Mouse (Mus musculus): Measurements from ENCODE around the gene Ppil6. TPM values are rescaled to one million over a fixed set of nuclear protein-coding genes. Genes with fewer than 3 reads are reported as not detected.

Gene Ppil6
- polyA plus RNA-seq (2012; fragmentation: generic; extraction: Trizol) = 0.08 TPM
- long read RNA-seq, experiment 1 = 0 reads
- long read RNA-seq, experiment 2, partial matches to known transcripts = 0 of 1 reads
- long read RNA-seq, experiment 2, other reads (novel, unspliced or antisense) = 0 of 1 reads

DNA sequence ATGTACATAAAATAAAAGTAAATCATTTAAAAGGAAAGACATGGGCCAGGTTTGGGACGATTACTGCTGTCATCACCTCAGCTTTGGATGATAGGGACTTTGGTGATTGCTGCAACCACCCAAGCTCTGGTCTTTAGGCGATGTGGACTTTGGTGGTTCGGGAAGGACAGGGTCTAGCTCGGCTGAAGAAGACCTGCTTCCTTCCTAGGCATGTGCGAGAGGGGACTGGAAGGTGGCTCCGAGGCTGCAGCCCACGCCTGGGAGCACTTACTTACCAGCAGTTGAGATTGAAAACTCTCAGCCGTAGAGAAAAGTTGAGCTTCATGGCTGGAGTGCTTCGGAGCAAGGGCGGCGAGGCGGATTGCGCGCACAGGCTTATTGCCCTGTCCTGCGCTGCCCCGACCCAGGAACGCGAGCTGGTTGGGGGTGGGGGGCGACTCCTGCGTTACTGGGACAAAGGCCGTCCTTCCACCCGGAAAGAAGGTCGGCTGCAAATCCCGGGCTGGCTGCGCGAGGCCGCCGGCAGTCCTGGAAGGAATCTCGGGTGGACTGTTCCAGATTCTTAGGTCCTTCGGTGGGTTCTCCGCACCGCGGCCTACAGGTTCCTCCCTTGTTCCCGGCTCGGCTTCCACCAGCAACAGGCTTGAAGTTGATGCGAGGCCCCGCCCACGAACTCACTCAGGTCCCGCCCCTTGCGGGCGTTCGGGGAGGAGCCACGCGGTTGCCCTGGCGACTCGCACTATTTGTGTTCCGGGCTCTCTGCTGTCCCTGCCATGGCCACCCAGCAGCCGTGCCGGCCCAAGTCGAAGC lies at the start of gene Ppil6, which contains the start of gene Smpd2:
Gene Ppil6, plus strand, starts transcription at position 732 of the 810 bp plus-strand sequence.
Gene Smpd2, minus strand, starts transcription at position 662 of the 810 bp plus-strand sequence.
- H3K27me3 ChIP-seq (ENCODE audit: control insufficient read depth, insufficient read depth, insufficient read length) = no peaks in the 10 kb centered on the region
- H3ac ChIP-seq (ENCODE audit: control insufficient read depth, insufficient read length, low read depth) = peak within 1 kb of the TSS; percentile 74
- no peak for TF ChIP-seq CTCF (IDR thresholded peaks at IDR 0.05; ENCODE audit: control insufficient read depth, insufficient read depth, insufficient read length)

DNA sequence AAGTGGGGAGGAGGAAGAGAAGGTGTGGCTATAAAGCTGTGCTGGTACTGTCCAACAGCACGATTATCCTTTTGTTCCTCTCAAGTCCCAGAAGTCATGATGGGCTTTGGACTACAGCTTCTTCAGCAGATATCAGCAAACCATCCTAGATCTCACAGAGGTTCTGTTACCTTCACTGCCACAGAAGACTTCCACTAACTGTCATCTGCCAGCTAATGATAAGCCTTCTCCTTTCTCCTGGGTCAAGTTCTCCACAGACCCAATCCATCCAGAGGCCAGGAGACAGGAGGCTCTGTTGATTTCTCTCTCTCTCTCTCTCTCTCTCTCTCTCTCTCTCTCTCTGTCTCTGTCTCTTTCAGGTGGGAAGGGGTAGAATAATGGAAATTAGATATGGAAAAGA lies 42.0 kb upstream of the Ppil6 start:
- peaks cover 6% of the 10 kb centered on the region for H3K27me3 ChIP-seq (ENCODE audit: control insufficient read depth, insufficient read depth, insufficient read length)
- no peak overlapping the region for H3ac ChIP-seq (ENCODE audit: control insufficient read depth, insufficient read length, low read depth)
- peaks cover 21% of the 10 kb centered on the region for H3K79me2 ChIP-seq (ENCODE audit: control insufficient read depth, insufficient read depth)
- H3K4me3 ChIP-seq (ENCODE audit: insufficient read depth, poor library complexity, severe bottlenecking) = no peak overlapping the region
- peaks cover 8% of the 10 kb centered on the region for H3K79me3 ChIP-seq (ENCODE audit: low read depth)
- no peak for TF ChIP-seq MAX (IDR thresholded peaks at IDR 0.05)
- TF ChIP-seq CTCF (IDR thresholded peaks at IDR 0.05; ENCODE audit: control insufficient read depth, insufficient read depth, insufficient read length) = no peak
- TF ChIP-seq CEBPB (IDR thresholded peaks at IDR 0.05; ENCODE audit: low read depth) = no peak
- no peak for TF ChIP-seq USF1 (IDR thresholded peaks at IDR 0.05; ENCODE audit: low read depth)
- TF ChIP-seq MYOD1 (IDR thresholded peaks at IDR 0.05; ENCODE audit: control insufficient read depth, insufficient read length, low read depth) = no peak
- no peak for TF ChIP-seq MYOG (IDR thresholded peaks at IDR 0.05; ENCODE audit: control insufficient read depth, extremely low read depth, insufficient read length)
- TF ChIP-seq FOSL1 (IDR thresholded peaks at IDR 0.05; ENCODE audit: insufficient read depth, low read length, poor library complexity, severe bottlenecking) = no peak
- no peaks in the 10 kb centered on the region for H3K36me3 ChIP-seq (ENCODE audit: control insufficient read depth, insufficient read depth)

More for the DNA sequence above, at the start of gene Ppil6, which contains the start of gene Smpd2:
- Histone ChIP-seq H3K79me3 (ENCODE audit: low read depth) (no peaks in the 10 kb centered on the region), H3K79me2 (ENCODE audit: control insufficient read depth, insufficient read depth) (no peaks in the 10 kb centered on the region), H3K4me3 (ENCODE audit: insufficient read depth, poor library complexity, severe bottlenecking) (peak within 1 kb of the TSS; percentile 46), H3K36me3 (ENCODE audit: control insufficient read depth, insufficient read depth) (peaks cover 15% of the 10 kb centered on the region)

DNA sequence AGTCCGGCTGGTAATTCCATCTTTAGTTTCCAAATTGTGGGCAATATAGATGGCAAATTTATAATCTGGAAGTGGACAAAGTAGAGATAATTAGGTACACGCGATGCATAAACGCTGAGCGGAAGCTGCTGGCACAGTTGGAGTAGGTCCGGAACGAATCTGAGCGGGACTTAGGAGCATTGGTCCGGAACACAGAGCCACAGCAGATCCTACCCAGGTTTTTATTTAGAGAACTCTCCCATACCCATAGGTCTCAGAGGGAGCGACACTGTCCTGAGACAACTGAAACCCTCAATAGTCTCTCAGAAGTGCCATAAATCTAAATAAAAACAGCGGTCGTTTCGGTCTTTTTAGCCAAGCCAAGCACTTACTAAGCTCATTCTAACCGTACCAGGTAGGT lies 40.6 kb upstream of the Ppil6 start:
- H3ac ChIP-seq (ENCODE audit: control insufficient read depth, insufficient read length, low read depth) = peak overlapping the region; percentile 3
- H3K36me3 ChIP-seq (ENCODE audit: control insufficient read depth, insufficient read depth) = no peaks in the 10 kb centered on the region
- peak overlapping the region; percentile 82 for H3K4me3 ChIP-seq (ENCODE audit: insufficient read depth, poor library complexity, severe bottlenecking)
- peaks cover 6% of the 10 kb centered on the region for H3K27me3 ChIP-seq (ENCODE audit: control insufficient read depth, insufficient read depth, insufficient read length)
- TF ChIP-seq CTCF (IDR thresholded peaks at IDR 0.05; ENCODE audit: control insufficient read depth, insufficient read depth, insufficient read length) (no peak), MYOG (IDR thresholded peaks at IDR 0.05; ENCODE audit: control insufficient read depth, extremely low read depth, insufficient read length) (no peak), CEBPB (IDR thresholded peaks at IDR 0.05; ENCODE audit: low read depth) (no peak), USF1 (IDR thresholded peaks at IDR 0.05; ENCODE audit: low read depth) (no peak), FOSL1 (IDR thresholded peaks at IDR 0.05; ENCODE audit: insufficient read depth, low read length, poor library complexity, severe bottlenecking) (no peak), MAX (IDR thresholded peaks at IDR 0.05) (no peak), MYOD1 (IDR thresholded peaks at IDR 0.05; ENCODE audit: control insufficient read depth, insufficient read length, low read depth) (no peak)
- H3K79me3 ChIP-seq (ENCODE audit: low read depth) = peaks cover 8% of the 10 kb centered on the region
- H3K79me2 ChIP-seq (ENCODE audit: control insufficient read depth, insufficient read depth) = peaks cover 21% of the 10 kb centered on the region

DNA sequence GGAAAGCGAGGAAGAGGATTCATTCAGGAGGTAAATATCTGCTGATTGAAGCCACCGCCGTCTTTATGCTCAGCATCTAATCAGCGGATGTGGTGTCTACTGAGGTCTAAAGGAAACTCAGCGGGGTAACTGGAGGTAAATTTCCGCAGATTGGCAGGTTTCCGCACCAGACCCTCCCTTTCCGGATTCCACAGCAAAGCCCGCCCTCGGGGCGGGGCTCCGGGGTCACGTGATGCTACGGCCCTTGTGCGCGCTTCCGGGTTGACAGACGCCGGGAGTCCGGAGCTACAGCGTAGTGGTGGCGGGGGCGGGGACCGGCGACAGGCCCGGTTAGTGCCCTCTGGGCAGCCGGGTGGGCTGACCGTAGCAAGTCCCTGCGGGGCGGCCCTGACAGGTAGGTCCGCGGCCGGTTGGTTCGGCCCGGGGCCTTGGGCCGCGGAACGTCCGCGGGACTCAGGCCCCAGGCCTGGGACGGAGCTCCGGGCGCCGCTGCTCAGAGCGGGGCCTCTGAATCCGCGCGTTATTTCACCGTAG lies 40.0 kb upstream of the Ppil6 start, which contains the start of gene Zbtb24:
Gene Zbtb24, plus strand, starts transcription at position 247 of the 534 bp plus-strand sequence.
- Histone ChIP-seq H3K36me3 (ENCODE audit: control insufficient read depth, insufficient read depth) (peaks cover 2% of the 10 kb centered on the region), H3ac (ENCODE audit: control insufficient read depth, insufficient read length, low read depth) (peak within 1 kb of the TSS; percentile 99), H3K4me3 (ENCODE audit: insufficient read depth, poor library complexity, severe bottlenecking) (peak within 1 kb of the TSS; percentile 82), H3K27me3 (ENCODE audit: control insufficient read depth, insufficient read depth, insufficient read length) (peaks cover 6% of the 10 kb centered on the region), H3K79me2 (ENCODE audit: control insufficient read depth, insufficient read depth) (peaks cover 21% of the 10 kb centered on the region), H3K79me3 (ENCODE audit: low read depth) (peaks cover 8% of the 10 kb centered on the region)
- TF ChIP-seq MAX (IDR thresholded peaks at IDR 0.05) = peak; percentile 61
- peak; percentile 99 for TF ChIP-seq USF1 (IDR thresholded peaks at IDR 0.05; ENCODE audit: low read depth)
- no peak for TF ChIP-seq FOSL1 (IDR thresholded peaks at IDR 0.05; ENCODE audit: insufficient read depth, low read length, poor library complexity, severe bottlenecking)

DNA sequence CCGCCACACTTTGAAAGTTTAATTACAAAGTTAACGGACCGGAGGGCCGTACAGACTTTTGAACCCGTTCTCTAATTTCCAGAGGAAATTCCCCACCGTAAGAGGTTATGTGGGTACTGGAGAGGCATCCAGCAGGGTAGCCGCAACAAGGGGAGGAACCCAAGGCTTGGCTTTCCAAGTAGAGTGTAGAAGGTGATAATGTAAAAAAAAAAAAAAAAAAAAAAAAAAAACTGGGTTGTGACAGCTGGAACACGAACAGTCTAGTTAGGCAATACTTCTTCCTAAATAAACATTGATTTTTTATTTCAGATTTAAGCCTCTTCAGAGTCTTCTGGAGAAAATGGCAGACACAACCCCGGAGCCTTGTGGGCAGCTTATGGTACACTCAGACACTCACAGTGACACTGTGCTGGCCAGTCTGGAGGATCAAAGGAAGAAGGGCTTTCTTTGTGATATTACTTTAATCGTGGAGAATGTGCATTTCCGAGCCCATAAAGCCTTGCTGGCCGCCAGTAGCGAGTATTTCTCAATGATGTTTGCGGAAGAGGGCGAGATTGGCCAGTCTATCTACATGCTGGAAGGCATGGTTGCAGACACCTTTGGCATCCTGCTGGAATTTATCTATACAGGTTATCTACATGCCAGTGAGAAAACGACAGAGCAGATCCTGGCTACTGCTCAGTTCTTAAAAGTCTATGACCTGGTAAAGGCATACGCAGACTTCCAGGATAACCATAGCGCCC lies 39.3 kb upstream of the Ppil6 start:
- peaks cover 21% of the 10 kb centered on the region for H3K79me2 ChIP-seq (ENCODE audit: control insufficient read depth, insufficient read depth)
- peaks cover 10% of the 10 kb centered on the region for H3K36me3 ChIP-seq (ENCODE audit: control insufficient read depth, insufficient read depth)
- peak overlapping the region; percentile 82 for H3K4me3 ChIP-seq (ENCODE audit: insufficient read depth, poor library complexity, severe bottlenecking)
- peaks cover 8% of the 10 kb centered on the region for H3K79me3 ChIP-seq (ENCODE audit: low read depth)
- H3K27me3 ChIP-seq (ENCODE audit: control insufficient read depth, insufficient read depth, insufficient read length) = peaks cover 6% of the 10 kb centered on the region
- TF ChIP-seq MYOD1 (IDR thresholded peaks at IDR 0.05; ENCODE audit: control insufficient read depth, insufficient read length, low read depth) (no peak), FOSL1 (IDR thresholded peaks at IDR 0.05; ENCODE audit: insufficient read depth, low read length, poor library complexity, severe bottlenecking) (no peak), USF1 (IDR thresholded peaks at IDR 0.05; ENCODE audit: low read depth) (no peak), MYOG (IDR thresholded peaks at IDR 0.05; ENCODE audit: control insufficient read depth, extremely low read depth, insufficient read length) (no peak), MAX (IDR thresholded peaks at IDR 0.05) (no peak), CEBPB (IDR thresholded peaks at IDR 0.05; ENCODE audit: low read depth) (no peak), CTCF (IDR thresholded peaks at IDR 0.05; ENCODE audit: control insufficient read depth, insufficient read depth, insufficient read length) (no peak)
- H3ac ChIP-seq (ENCODE audit: control insufficient read depth, insufficient read length, low read depth) = peak overlapping the region; percentile 99

All from C2C12 (cell line).